In genomic region chr13:24318618-24319017, GRCm38 (mm10) we compare ENCODE assay signal across 9 mouse cellular contexts. TPM values are rescaled to one million over a fixed set of nuclear protein-coding genes. Genes with fewer than 3 reads are reported as not detected.
A peak's percentile ranks its signal among the peaks of the same experiment; 100 is the strongest.
DNase-seq lines count a peak whose midpoint lies in the region; ATAC-seq and TF ChIP-seq lines count a peak whose summit lies in the region.
"Had no signal": no experiment of that assay in that cellular context is flagged by ENCODE, and none has a peak within 500 bp of the region (broad histone marks: within the 10 kb centered on the region; RNA-seq: fewer than 3 reads in every experiment).

No protein-coding gene starts in this region.

- 31% methylated on average over 4 of the region's 4 CpGs for WGBS in liver, adult 2 months
- 14% methylated on average over 4 of the region's 4 CpGs for WGBS in liver, embryonic 11.5 days

- no peak for ATAC-seq in liver, embryonic 11.5 days (replicated peaks; ENCODE audit: low FRiP score)

- no peak overlapping the region for H3K27ac ChIP-seq in liver, adult 2 months (replicated peaks; ENCODE audit: insufficient read depth, low read depth, low read length)
- no peak overlapping the region for H3K27ac ChIP-seq in liver, embryonic 11.5 days (ENCODE audit: low read depth, low read length)
- H3K27ac ChIP-seq: neural tube, embryonic 13.5 days had no signal

- H3K27me3 ChIP-seq in liver, adult 2 months (ENCODE audit: control insufficient read depth, insufficient read depth, low read length), result no peaks in the 10 kb centered on the region
- no peaks in the 10 kb centered on the region for H3K27me3 ChIP-seq in liver, embryonic 11.5 days (replicated peaks; ENCODE audit: control insufficient read depth, insufficient read depth, low read length)
- H3K27me3 ChIP-seq: neural tube, embryonic 13.5 days had no signal

- peaks cover 12% of the 10 kb centered on the region; the same call in 1 of the 2 replicates for H3K4me1 ChIP-seq in liver, adult 2 months (ENCODE audit: control insufficient read depth, insufficient read depth, low read length)
- H3K4me1 ChIP-seq in liver, embryonic 11.5 days (replicated peaks; ENCODE audit: control insufficient read depth, insufficient read depth, low read length), result no peaks in the 10 kb centered on the region
- H3K4me1 ChIP-seq: neural tube, embryonic 13.5 days had no signal

- peak; percentile 59 to 60 for DNase-seq in cerebellum, postnatal 10 days
- DNase-seq in cerebellum, adult 9-11 months, result no peak
- DNase-seq in liver, adult 2 months (ENCODE audit: extremely low read depth, low read depth, low spot score), result peak; percentile 51
- no peak for DNase-seq in liver, embryonic 11.5 days (ENCODE audit: low spot score)
- peak; percentile 30 for DNase-seq in c-Kit-positive CD71-positive TER-119-negative erythroid progenitor cells, embryonic 14.5 days (ENCODE audit: low read depth)
- DNase-seq in layer of hippocampus, postnatal 14 days (ENCODE audit: low spot score in 2 of 2), result peak; percentile 26 to 50
- peak; percentile 30 for DNase-seq in retina, postnatal 7 days (ENCODE audit: low read depth, low spot score)
- DNase-seq in gastrocnemius, postnatal 4 days (ENCODE audit: low spot score in 2 of 2), result no peak

- peaks cover 24% of the 10 kb centered on the region for H3K36me3 ChIP-seq in liver, adult 2 months (ENCODE audit: control insufficient read depth, insufficient read depth, low read length)
- H3K36me3 ChIP-seq in liver, embryonic 11.5 days (ENCODE audit: control insufficient read depth, insufficient read depth, low read length), result no peaks in the 10 kb centered on the region
- H3K36me3 ChIP-seq: neural tube, embryonic 13.5 days had no signal

- no peak overlapping the region for H3K4me2 ChIP-seq in liver, embryonic 11.5 days
- H3K4me2 ChIP-seq: neural tube, embryonic 13.5 days had no signal

- H3K9me3 ChIP-seq in liver, embryonic 11.5 days (ENCODE audit: control insufficient read depth, low read length), result no peaks in the 10 kb centered on the region
- H3K9me3 ChIP-seq: neural tube, embryonic 13.5 days had no signal

- TF ChIP-seq POLR2A in liver, adult 2 months (IDR thresholded peaks at IDR 0.05; ENCODE audit: extremely low read depth, insufficient read depth, low read length), result no peak

- H3K79me2 ChIP-seq in liver, adult 2 months (ENCODE audit: control insufficient read depth, insufficient read depth, low read length), result no peaks in the 10 kb centered on the region

- no peak overlapping the region for H3K4me3 ChIP-seq in liver, adult 2 months (ENCODE audit: insufficient read depth, low read depth, low read length)
- H3K4me3 ChIP-seq in liver, embryonic 11.5 days (ENCODE audit: low read depth, low read length), result no peak overlapping the region
- H3K4me3 ChIP-seq: neural tube, embryonic 13.5 days had no signal

- H3K9ac ChIP-seq in liver, adult 2 months (ENCODE audit: low read depth, low read length), result no peak overlapping the region
- no peak overlapping the region for H3K9ac ChIP-seq in liver, embryonic 11.5 days (ENCODE audit: low read depth, low read length)
- H3K9ac ChIP-seq: neural tube, embryonic 13.5 days had no signal

- TF ChIP-seq CTCF in liver, adult 2 months (IDR thresholded peaks at IDR 0.05; ENCODE audit: low read depth, low read length), result no peak

RNA-seq across cellular contexts. Expression of gene Cmah, which starts 8.6 kb away (rescaled TPM):
- 35.2 and 49.3 TPM in 2 replicates for total RNA-seq in liver, adult 2 months (2014; rRNA removed)
- 11.8 and 12.6 TPM in 2 replicates for polyA plus RNA-seq in liver, adult 2 months (2012; rRNA removed)
- 3.2 and 4.3 TPM in 2 replicates for polyA plus RNA-seq in liver, embryonic 11.5 days (2014; fragmentation: Nextera tagmentation; extraction: Ambion mirVana)
- under 1 TPM; 0.41 to 0.62 TPM for total RNA-seq in layer of hippocampus, postnatal 14 days (2021)
- total RNA-seq in gastrocnemius, postnatal 4 days (2021), result 1 to 10 TPM; 3.6 TPM

RNA-seq across cellular contexts. Expression of gene Carmil1, which starts 38.0 kb away (rescaled TPM):
- total RNA-seq in liver, adult 2 months (2014; rRNA removed), result 4.6 and 7.7 TPM in 2 replicates
- polyA plus RNA-seq in liver, adult 2 months (2012; rRNA removed), result 1.8 and 2.9 TPM in 2 replicates
- 18.6 and 20.1 TPM in 2 replicates for polyA plus RNA-seq in liver, embryonic 11.5 days (2014; fragmentation: Nextera tagmentation; extraction: Ambion mirVana)
- 10 to 100 TPM; 49.3 to 52.8 TPM for total RNA-seq in layer of hippocampus, postnatal 14 days (2021)
- total RNA-seq in gastrocnemius, postnatal 4 days (2021), result 1 to 10 TPM; 5.4 to 6.6 TPM

Comparison
In these comparisons a context has a peak if more than half of its experiments do, and no peak if none do; other contexts are left out.
1. DNase-seq: peak in cerebellum, postnatal 10 days (2 of 2), liver, adult 2 months (single experiment), c-Kit-positive CD71-positive TER-119-negative erythroid progenitor cells, embryonic 14.5 days (single experiment), layer of hippocampus, postnatal 14 days (2 of 2) and retina, postnatal 7 days (single experiment); none in cerebellum, adult 9-11 months (single experiment), liver, embryonic 11.5 days (single experiment) and gastrocnemius, postnatal 4 days (0 of 2).